Mouse (Mus musculus): ENCODE data around the gene C730034F03Rik.

DNA sequence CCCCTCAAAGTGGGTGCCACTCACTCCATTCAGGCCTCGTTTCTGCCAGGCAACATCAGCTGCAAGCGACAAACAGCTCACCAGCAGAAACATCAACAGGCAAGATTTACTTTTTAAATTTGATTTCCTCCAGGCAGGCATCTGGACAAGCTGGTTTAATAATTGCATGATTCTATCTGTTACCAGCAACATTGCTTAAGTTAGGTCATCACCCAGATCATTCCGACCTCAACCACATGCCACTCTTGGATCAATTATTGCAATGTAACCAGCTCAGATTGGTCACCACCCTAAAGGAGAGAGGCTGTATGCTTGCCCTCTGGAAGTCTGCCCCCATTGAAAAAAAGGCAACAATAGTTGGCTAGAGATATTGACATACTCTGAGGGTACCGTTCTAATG is 42.1 kb downstream of the C730034F03Rik start:
- TF ChIP-seq POLR2A (IDR thresholded peaks at IDR 0.05; ENCODE audit: control insufficient read depth, extremely low read depth, insufficient read depth, low read length, poor library complexity) (no peak), CTCF (IDR thresholded peaks at IDR 0.05; ENCODE audit: borderline replicate concordance, control insufficient read depth, extremely low read depth, insufficient read depth, low read length, poor library complexity) (no peak)
